Mouse (Mus musculus): ENCODE data around the gene Neurl4. TPM values are rescaled to one million over a fixed set of nuclear protein-coding genes. Genes with fewer than 3 reads are reported as not detected.
"Not testable (repeated sequence)": the region's sequence is repeated elsewhere in the genome, so short reads cannot be mapped to it uniquely, and the experiment has no call there.

Gene Neurl4
- total RNA-seq, 2 experiments from 2014 or later = 39.2 to 39.9 TPM

GRCm38 (mm10) chr11:69929712-69930111 lies 28.8 kb downstream of the Neurl4 start:
- intact Hi-C loops (cut with DNase I) = loop anchor here (5.0 kb wide), 1 partner anchor 283 kb away; the partner anchor contains the start of gene Slc16a11
- DNase-seq = no peak

- intact Hi-C loops (cut with DNase I) = loop anchor here (5.0 kb wide), 1 partner anchor 282 kb away; the partner anchor contains the start of gene Slc16a11
- not testable (repeated sequence) for DNase-seq
Observed at GRCm38 (mm10) chr11:69930176-69930575, 29.3 kb downstream of the Neurl4 start.

- intact Hi-C loops (cut with DNase I) = loop anchor here (5.0 kb wide), 1 partner anchor 281 kb away; the partner anchor contains the start of gene Slc16a11
- no peak for DNase-seq
Observed at GRCm38 (mm10) chr11:69930967-69931537, 30.2 kb downstream of the Neurl4 start.

- no peak for DNase-seq
- intact Hi-C loops (cut with DNase I) = loop anchor here (5.0 kb wide), 1 partner anchor 281 kb away; the partner anchor contains the start of gene Slc16a11
Observed at GRCm38 (mm10) chr11:69931769-69932168, 30.9 kb downstream of the Neurl4 start.

- intact Hi-C loops (cut with DNase I) = loop anchor here (5.0 kb wide), 1 partner anchor 280 kb away; the partner anchor contains the start of gene Slc16a11
- DNase-seq = no peak
Observed at GRCm38 (mm10) chr11:69932254-69932653, 31.4 kb downstream of the Neurl4 start.

- intact Hi-C loops (cut with DNase I) = loop anchor here (5.0 kb wide), 1 partner anchor 279 kb away; the partner anchor contains the start of gene Slc16a11
- no peak for DNase-seq
Observed at GRCm38 (mm10) chr11:69933066-69933465, 32.2 kb downstream of the Neurl4 start.

- peak; percentile 93 to 98 for DNase-seq
- intact Hi-C loops (cut with DNase I) = loop anchor here (1.0 to 5.0 kb wide), 3 partner anchors 14 to 278 kb away; partner anchors contain the start of genes Slc16a11 and Slc2a4
Observed at GRCm38 (mm10) chr11:69934169-69934568, 33.3 kb downstream of the Neurl4 start.

- intact Hi-C loops (cut with DNase I) = loop anchor here (1.0 to 5.0 kb wide), 3 partner anchors 14 to 278 kb away; partner anchors contain the start of genes Slc16a11 and Slc2a4
- DNase-seq = no peak
Observed at GRCm38 (mm10) chr11:69934681-69935080, 33.8 kb downstream of the Neurl4 start.

GRCm38 (mm10) chr11:69935137-69935879 lies 34.4 kb downstream of the Neurl4 start, which contains the start of gene Ybx2:
Ybx2 (plus strand) TSS chr11:69935796.
- intact Hi-C loops (cut with DNase I) = loop anchor here (2.0 kb wide), 1 partner anchor 69 kb away; no protein-coding TSS in a partner anchor

GRCm38 (mm10) chr11:69936156-69936555 lies 35.3 kb downstream of the Neurl4 start:
- peak; percentile 58 to 59 for DNase-seq
- intact Hi-C loops (cut with DNase I) = no loop called here

More at GRCm38 (mm10) chr11:69935137-69935879, 34.4 kb downstream of the Neurl4 start, which contains the start of gene Ybx2:
- peak; percentile 91 to 92 for DNase-seq

- intact Hi-C loops (cut with DNase I) = no loop called here
- DNase-seq = peak; percentile 59 to 69
Observed at GRCm38 (mm10) chr11:69936714-69937347, 36.0 kb downstream of the Neurl4 start.

GRCm38 (mm10) chr11:69937385-69937784 lies 36.5 kb downstream of the Neurl4 start:
- intact Hi-C loops (cut with DNase I) = no loop called here

GRCm38 (mm10) chr11:69937834-69938233 lies 37.0 kb downstream of the Neurl4 start:
- intact Hi-C loops (cut with DNase I) = no loop called here
- no peak for DNase-seq

More at GRCm38 (mm10) chr11:69937385-69937784, 36.5 kb downstream of the Neurl4 start:
- peak; percentile 72 to 74 for DNase-seq

- intact Hi-C loops (cut with DNase I) = no loop called here
- DNase-seq = no peak
Observed at GRCm38 (mm10) chr11:69938401-69938979, 37.6 kb downstream of the Neurl4 start.

GRCm38 (mm10) chr11:69939181-69939580 lies 38.3 kb downstream of the Neurl4 start:
- DNase-seq = no peak
- intact Hi-C loops (cut with DNase I) = no loop called here

- DNase-seq = no peak
- intact Hi-C loops (cut with DNase I) = no loop called here
Observed at GRCm38 (mm10) chr11:69939731-69940130, 38.9 kb downstream of the Neurl4 start.

GRCm38 (mm10) chr11:69940962-69941361 lies 40.1 kb downstream of the Neurl4 start:
- DNase-seq = no peak
- intact Hi-C loops (cut with DNase I) = no loop called here

GRCm38 (mm10) chr11:69945216-69945615 lies 44.3 kb downstream of the Neurl4 start:
- DNase-seq = no peak
- intact Hi-C loops (cut with DNase I) = no loop called here

GRCm38 (mm10) chr11:69945997-69946891 lies 45.4 kb downstream of the Neurl4 start:
- DNase-seq = no peak
- intact Hi-C loops (cut with DNase I) = no loop called here
